Mouse (Mus musculus) stomach, postnatal 0 days (tissue): ENCODE data around the gene Heatr1. TPM values are rescaled to one million over a fixed set of nuclear protein-coding genes. Genes with fewer than 3 reads are reported as not detected.

Experiments
- ATAC-seq: fragments of 200-750 bp; cut with Nextera tagmentation; 2 replicates; pipeline ENCODE4 v1.8.0; 2017; ENCODE audit not compliant: low FRiP score, low TSS enrichment
- DNase-seq: peaks from one replicate; pipeline ENCODE4 v3.0.0-alpha.2; 2016; ENCODE audit warnings: low spot score
- H3K27ac ChIP-seq: fragments of 300-500 bp; sonication (generic); replicated peaks from 2 replicates; pipeline ENCODE4 v1.5.1; 2014; ENCODE audit warnings: mild to moderate bottlenecking, control low read depth
- H3K27me3 ChIP-seq: fragments of 300-500 bp; sonication (generic); 2 replicates; pipeline ENCODE4 v1.6.1; 2014; ENCODE audit warnings: low read length; ENCODE audit not compliant: control insufficient read depth, insufficient read depth
- H3K36me3 ChIP-seq: fragments of 300-500 bp; sonication (generic); 2 replicates; pipeline ENCODE4 v1.6.1; 2014; ENCODE audit warnings: low read length, mixed read lengths; ENCODE audit not compliant: control insufficient read depth, insufficient read depth
- H3K4me1 ChIP-seq: fragments of 300-500 bp; sonication (generic); replicated peaks from 2 replicates; pipeline ENCODE4 v1.6.1; 2014; ENCODE audit warnings: antibody characterized with exemption; ENCODE audit not compliant: control insufficient read depth, insufficient read depth
- H3K4me2 ChIP-seq: fragments of 300-500 bp; sonication (generic); replicated peaks from 2 replicates; pipeline ENCODE4 v1.6.1; 2014; ENCODE audit warnings: low read depth, mild to moderate bottlenecking, control low read depth, moderate library complexity
- H3K4me3 ChIP-seq: fragments of 300-500 bp; sonication (generic); 2 replicates; pipeline ENCODE4 v1.5.1; 2014; ENCODE audit warnings: low read depth, low read length, control low read depth
- H3K9ac ChIP-seq: fragments of 300-500 bp; sonication (generic); 2 replicates; pipeline ENCODE4 v1.6.1; 2014; ENCODE audit warnings: mild to moderate bottlenecking, low read length, control low read depth, mixed read lengths
- H3K9me3 ChIP-seq: fragments of 300-500 bp; sonication (generic); 2 replicates; pipeline ENCODE4 v1.6.1; 2016; ENCODE audit warnings: low read length; ENCODE audit not compliant: control insufficient read depth
- CTCF ChIP-seq: IDR thresholded peaks from 2 replicates; pipeline ENCODE4 v1.5.1; 2016; ENCODE audit warnings: antibody characterized with exemption, low read depth, mild to moderate bottlenecking, moderate library complexity
- EP300 ChIP-seq: optimal IDR thresholded peaks from 2 replicates; pipeline ENCODE3; 2016; ENCODE audit warnings: antibody characterized with exemption
- WGBS: fragments of 180-500 bp; shearing (Covaris S2); extraction: QIAGEN DNeasy Blood & Tissue Kit; methylation state at CpG from one replicate; pipeline ENCODE4 v1.1.7; 2014; 5-methylcytosine and 5-hydroxymethylcytosine counted together
- polyA plus RNA-seq: library from polyadenylated mRNA; unstranded; fragments of >200 nt; fragmentation: Nextera tagmentation; extraction: Ambion mirVana; gene quantifications from 2 replicates; pipeline ENCODE4 v1.2.1, GENCODE M21; 2015

Gene Heatr1
- 5.3 and 6.2 TPM in 2 replicates for polyA plus RNA-seq

- no peaks in the 10 kb centered on the region for H3K9me3 ChIP-seq
- DNase-seq (peak; percentile 97), ATAC-seq (peak; percentile 98)
- H3K9ac ChIP-seq: peak within 1 kb of the TSS; percentile 76
- peaks cover 6% of the 10 kb centered on the region; the same call in 1 of the 2 replicates for H3K4me1 ChIP-seq
- peak within 1 kb of the TSS; percentile 83 for H3K4me3 ChIP-seq
- under 1% methylated on average over 43 of the region's 43 CpGs for WGBS
- H3K27me3 ChIP-seq: no peaks in the 10 kb centered on the region
- peak within 1 kb of the TSS; percentile 91 for H3K4me2 ChIP-seq
- H3K27ac ChIP-seq: 0 out of 2 replicates have a peak within 1 kb of the TSS, but pooled peaks have one; percentile 35
- TF ChIP-seq EP300: no peak
- TF ChIP-seq CTCF: no peak
- peaks cover 4% of the 10 kb centered on the region; the same call in 1 of the 2 replicates for H3K36me3 ChIP-seq
Observed at GRCm38 (mm10) chr13:12394609-12395505, at the start of gene Heatr1. Heatr1 (plus strand) TSS chr13:12395027.

GRCm38 (mm10) chr13:12346837-12347236, 48.0 kb upstream of the Heatr1 start:
- H3K9me3 ChIP-seq: no peaks in the 10 kb centered on the region
- no peak for ATAC-seq
- H3K4me3 ChIP-seq: no peak overlapping the region
- H3K36me3 ChIP-seq: no peaks in the 10 kb centered on the region
- H3K27me3 ChIP-seq: no peaks in the 10 kb centered on the region
- H3K27ac ChIP-seq: no peak overlapping the region
- no peak for DNase-seq
- TF ChIP-seq EP300 (no peak), CTCF (no peak)
- H3K4me2 ChIP-seq: no peak overlapping the region
- no peaks in the 10 kb centered on the region for H3K4me1 ChIP-seq
- WGBS: 76% methylated on average over 3 of the region's 3 CpGs
- no peak overlapping the region for H3K9ac ChIP-seq

DNA sequence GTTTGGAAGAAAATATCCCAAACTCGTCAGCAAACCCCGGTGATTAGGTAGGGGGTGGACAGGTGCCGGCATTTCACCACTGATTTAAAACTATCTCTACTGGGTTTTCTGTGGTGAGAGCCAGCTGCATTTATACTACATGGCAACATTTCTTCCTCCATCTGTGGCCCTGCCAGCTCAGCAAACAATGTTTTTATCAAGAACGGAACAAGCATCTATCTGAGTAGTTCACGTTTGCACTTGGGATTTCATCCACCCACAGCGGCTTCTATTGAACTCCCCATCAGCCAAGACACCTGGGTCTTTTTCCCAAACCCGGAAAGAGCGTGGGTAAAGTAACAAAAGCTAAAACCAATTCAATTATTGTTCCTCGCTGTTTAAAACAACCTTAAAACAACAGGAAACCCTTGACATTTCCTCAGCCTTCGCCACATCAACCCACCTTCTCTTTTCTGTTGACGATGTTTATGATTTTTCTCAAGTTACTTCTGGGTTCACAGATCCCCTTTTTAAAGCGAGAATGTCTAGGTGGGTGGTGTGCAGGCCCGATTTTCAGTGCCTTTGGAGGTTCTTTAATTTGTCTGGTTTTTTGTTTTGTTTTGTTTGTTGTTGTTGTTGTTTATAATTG, 45.5 kb upstream of the Heatr1 start:
- TF ChIP-seq CTCF: no peak
- TF ChIP-seq EP300: no peak
- Histone ChIP-seq H3K36me3 (no peaks in the 10 kb centered on the region), H3K9ac (no peak overlapping the region), H3K4me2 (no peak overlapping the region), H3K4me3 (no peak overlapping the region), H3K27me3 (no peaks in the 10 kb centered on the region), H3K9me3 (no peaks in the 10 kb centered on the region), H3K4me1 (no peaks in the 10 kb centered on the region), H3K27ac (no peak overlapping the region)
- 57% methylated on average over 13 of the region's 13 CpGs for WGBS
- ATAC-seq (no peak), DNase-seq (no peak)

GRCm38 (mm10) chr13:12356184-12356583, 38.6 kb upstream of the Heatr1 start:
- no peak overlapping the region for H3K27ac ChIP-seq
- no peaks in the 10 kb centered on the region for H3K27me3 ChIP-seq
- TF ChIP-seq CTCF (no peak), EP300 (no peak)
- no peak overlapping the region for H3K9ac ChIP-seq
- DNase-seq (no peak), ATAC-seq (no peak)
- H3K4me1 ChIP-seq: no peaks in the 10 kb centered on the region
- no peak overlapping the region for H3K4me2 ChIP-seq
- no peak overlapping the region for H3K4me3 ChIP-seq
- 68% methylated on average over 4 of the region's 4 CpGs for WGBS
- no peaks in the 10 kb centered on the region for H3K36me3 ChIP-seq
- no peaks in the 10 kb centered on the region for H3K9me3 ChIP-seq

GRCm38 (mm10) chr13:12357554-12357953, 37.3 kb upstream of the Heatr1 start:
- no peak overlapping the region for H3K27ac ChIP-seq
- no peak for TF ChIP-seq CTCF
- no peak for TF ChIP-seq EP300
- no peak overlapping the region for H3K4me2 ChIP-seq
- no peaks in the 10 kb centered on the region for H3K36me3 ChIP-seq
- H3K27me3 ChIP-seq: no peaks in the 10 kb centered on the region
- no peak overlapping the region for H3K9ac ChIP-seq
- no peaks in the 10 kb centered on the region for H3K9me3 ChIP-seq
- no peaks in the 10 kb centered on the region for H3K4me1 ChIP-seq
- H3K4me3 ChIP-seq: no peak overlapping the region
- no peak for DNase-seq
- WGBS: 84% methylated on average over 5 of the region's 5 CpGs
- ATAC-seq: no peak
